Mouse (Mus musculus) embryonic facial prominence, embryonic 10.5 days (tissue): Measurements from ENCODE around the gene Slc4a1ap. TPM values are rescaled to one million over a fixed set of nuclear protein-coding genes. Genes with fewer than 3 reads are reported as not detected.
"Not testable (repeated sequence)": the region's sequence is repeated elsewhere in the genome, so short reads cannot be mapped to it uniquely, and the experiment has no call there.

Source experiments
- DNase-seq: peaks from one replicate; pipeline ENCODE4 v3.0.0-alpha.2; 2017; ENCODE audit warnings: low spot score
- H3K27ac ChIP-seq: fragments of 300-500 bp; sonication (generic); replicated peaks from 2 replicates; pipeline ENCODE4 v1.5.1; 2016; ENCODE audit warnings: mild to moderate bottlenecking
- H3K27me3 ChIP-seq: fragments of 300-500 bp; sonication (generic); replicated peaks from 2 replicates; pipeline ENCODE4 v1.6.1; 2016; ENCODE audit warnings: low read depth, mild to moderate bottlenecking; ENCODE audit not compliant: poor library complexity, severe bottlenecking
- H3K36me3 ChIP-seq: fragments of 300-500 bp; sonication (generic); replicated peaks from 2 replicates; pipeline ENCODE4 v1.6.1; 2016; ENCODE audit warnings: mild to moderate bottlenecking, moderate library complexity
- H3K4me1 ChIP-seq: fragments of 300-500 bp; sonication (generic); 2 replicates; pipeline ENCODE4 v1.6.1; 2016
- H3K4me3 ChIP-seq: fragments of 300-500 bp; sonication (generic); 2 replicates; pipeline ENCODE4 v1.5.1; 2016; ENCODE audit warnings: mild to moderate bottlenecking, moderate library complexity
- H3K9me3 ChIP-seq: fragments of 300-500 bp; sonication (generic); 2 replicates; pipeline ENCODE4 v1.6.1; 2016; ENCODE audit warnings: mild to moderate bottlenecking
- WGBS: fragments of 180-500 bp; shearing (Covaris S2); methylation state at CpG from one replicate; pipeline ENCODE4 v1.1.7; 2016; 5-methylcytosine and 5-hydroxymethylcytosine counted together
- polyA plus RNA-seq: library from polyadenylated mRNA; unstranded; fragments of >200 nt; fragmentation: Nextera tagmentation; extraction: Ambion mirVana; gene quantifications from 2 replicates; pipeline ENCODE4 v1.2.1, GENCODE M21; 2016

The Slc4a1ap gene
- 32.2 and 33.1 TPM in 2 replicates for polyA plus RNA-seq

- Histone ChIP-seq H3K4me1 (peaks cover 20% of the 10 kb centered on the region), H3K4me3 (peak within 1 kb of the TSS; percentile 99), H3K36me3 (peaks cover 46% of the 10 kb centered on the region), H3K27ac (peak within 1 kb of the TSS; percentile 93), H3K27me3 (no peaks in the 10 kb centered on the region), H3K9me3 (no peaks in the 10 kb centered on the region)
- DNase-seq: peak; percentile 79
- WGBS: under 1% methylated on average over 28 of the region's 28 CpGs
These were observed at the start of gene Slc4a1ap for GRCm38 (mm10) chr5:31526354-31527116. Gene Slc4a1ap, plus strand, starts transcription at chr5:31526995.

DNA sequence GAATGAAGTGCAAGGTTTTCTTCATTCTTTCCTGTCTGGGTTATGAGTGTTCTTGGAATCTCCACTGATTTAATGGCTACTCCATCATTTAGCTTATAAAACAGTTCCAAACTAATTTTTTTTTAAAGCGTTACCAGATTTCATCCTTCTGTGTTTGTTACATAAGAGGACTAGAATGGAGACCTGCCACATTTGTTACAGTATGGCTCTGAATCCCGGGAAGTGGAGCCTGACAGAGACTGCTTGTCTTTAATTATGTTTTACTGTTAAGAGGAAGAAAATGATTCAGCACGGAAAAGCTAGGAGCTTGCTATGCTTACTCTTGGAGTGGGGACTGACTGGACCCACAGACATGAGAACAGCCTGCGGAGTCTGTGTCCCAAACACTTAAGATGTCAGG, 46.3 kb upstream of the Slc4a1ap start:
- Histone ChIP-seq H3K9me3 (no peaks in the 10 kb centered on the region), H3K4me1 (no peaks in the 10 kb centered on the region), H3K27me3 (no peaks in the 10 kb centered on the region), H3K27ac (no peak overlapping the region), H3K36me3 (peaks cover 93% of the 10 kb centered on the region), H3K4me3 (no peak overlapping the region)
- 90% methylated on average over 4 of the region's 4 CpGs for WGBS
- DNase-seq: no peak

DNA sequence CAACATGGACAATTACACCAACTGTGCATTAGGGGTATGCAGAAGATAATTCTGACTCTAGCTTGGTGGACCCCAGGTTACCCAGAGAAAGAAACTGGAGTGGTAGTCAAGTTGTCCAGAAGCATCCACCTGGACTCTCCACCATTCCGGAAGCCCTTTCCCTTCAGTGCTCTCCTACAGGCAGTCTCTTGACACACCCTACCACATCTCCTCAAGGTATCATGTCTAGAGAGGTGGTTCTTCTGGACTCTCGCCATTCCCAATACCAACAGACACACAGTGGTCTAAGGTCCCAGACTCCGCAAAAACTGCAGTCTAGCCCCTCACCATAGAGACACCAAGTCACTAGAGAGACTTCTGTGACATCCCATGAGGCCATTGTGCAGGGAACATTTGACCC, 41.4 kb upstream of the Slc4a1ap start, which contains the start of gene 4930548H24Rik:
4930548H24Rik (plus strand) TSS at position 301 of the 400 bp plus-strand sequence.
- 95% methylated on average over 3 of the region's 3 CpGs for WGBS
- Histone ChIP-seq H3K4me1 (no peaks in the 10 kb centered on the region), H3K36me3 (peaks cover 47% of the 10 kb centered on the region), H3K27me3 (no peaks in the 10 kb centered on the region), H3K4me3 (no peak within 1 kb of the TSS), H3K9me3 (no peaks in the 10 kb centered on the region), H3K27ac (no peak within 1 kb of the TSS)
- no peak for DNase-seq

DNA sequence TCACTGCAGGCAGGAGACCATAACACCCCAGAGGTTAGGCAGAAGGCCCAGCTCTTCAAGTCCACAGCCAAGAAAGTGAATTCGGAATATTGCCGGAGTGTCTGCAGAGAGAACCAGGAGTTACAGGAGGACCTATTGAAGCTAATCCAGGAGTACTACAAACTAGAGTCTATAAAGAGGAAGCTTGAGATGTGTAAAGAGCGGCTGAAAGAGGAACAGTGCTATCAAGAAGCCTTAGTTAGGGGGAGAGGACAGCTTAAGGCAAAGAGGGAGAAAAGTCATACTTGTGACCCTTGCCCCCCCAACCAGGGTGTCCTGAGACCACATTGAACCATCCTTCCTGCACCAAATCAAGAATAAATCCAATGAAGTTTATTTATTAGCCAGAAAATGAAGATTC, 38.9 kb upstream of the Slc4a1ap start:
- Histone ChIP-seq H3K4me1 (no peaks in the 10 kb centered on the region), H3K27ac (no peak overlapping the region), H3K36me3 (peaks cover 23% of the 10 kb centered on the region), H3K27me3 (no peaks in the 10 kb centered on the region), H3K9me3 (0 out of 2 replicates have a peak, but pooled peaks cover 3% of the 10 kb centered on the region), H3K4me3 (no peak overlapping the region)
- DNase-seq: no peak
- 96% methylated on average over 3 of the region's 3 CpGs for WGBS

DNA sequence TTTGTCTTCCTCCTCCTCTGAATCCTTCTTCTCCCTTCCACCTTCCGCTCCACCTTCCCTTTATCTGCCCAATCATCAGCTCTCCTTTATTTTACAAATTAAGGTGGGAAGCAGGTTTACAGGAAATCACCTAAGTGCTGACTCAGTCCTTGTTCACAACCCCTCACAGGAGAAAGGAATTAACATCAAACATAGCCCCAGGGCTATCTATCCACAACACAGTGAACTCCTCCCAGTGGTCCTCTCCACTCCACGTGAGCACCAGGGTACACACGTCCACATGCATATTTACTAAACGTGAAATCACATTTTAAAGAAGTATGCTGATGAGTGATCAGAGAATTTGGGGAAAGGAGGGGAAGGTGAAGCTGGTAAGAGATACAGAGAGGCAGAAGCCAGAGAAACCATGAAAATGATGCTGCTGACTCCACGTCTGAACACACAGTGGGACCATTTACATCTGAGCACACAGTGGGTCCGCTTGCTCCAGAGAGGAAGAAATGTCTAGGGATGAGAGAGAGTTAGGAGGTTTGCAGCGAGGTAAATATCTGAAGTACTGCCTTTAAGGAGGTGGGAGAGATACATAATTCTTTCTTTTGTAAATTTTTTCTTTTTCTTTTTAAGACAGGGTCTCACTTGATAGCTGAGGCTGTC, 37.6 kb upstream of the Slc4a1ap start:
- Histone ChIP-seq H3K27ac (no peak overlapping the region), H3K4me3 (no peak overlapping the region), H3K36me3 (peaks cover 15% of the 10 kb centered on the region), H3K9me3 (0 out of 2 replicates have a peak, but pooled peaks cover 3% of the 10 kb centered on the region), H3K4me1 (no peaks in the 10 kb centered on the region), H3K27me3 (no peaks in the 10 kb centered on the region)
- WGBS: 70% methylated on average over 7 of the region's 7 CpGs
- DNase-seq: no peak

GRCm38 (mm10) chr5:31492031-31492430, 34.8 kb upstream of the Slc4a1ap start:
- Histone ChIP-seq H3K27me3 (no peaks in the 10 kb centered on the region), H3K9me3 (0 out of 2 replicates have a peak, but pooled peaks cover 3% of the 10 kb centered on the region), H3K36me3 (peaks cover 12% of the 10 kb centered on the region), H3K27ac (no peak overlapping the region), H3K4me1 (peaks cover 9% of the 10 kb centered on the region), H3K4me3 (no peak overlapping the region)
- no peak for DNase-seq
- 63% methylated on average over 1 of the region's 1 CpGs for WGBS

DNA sequence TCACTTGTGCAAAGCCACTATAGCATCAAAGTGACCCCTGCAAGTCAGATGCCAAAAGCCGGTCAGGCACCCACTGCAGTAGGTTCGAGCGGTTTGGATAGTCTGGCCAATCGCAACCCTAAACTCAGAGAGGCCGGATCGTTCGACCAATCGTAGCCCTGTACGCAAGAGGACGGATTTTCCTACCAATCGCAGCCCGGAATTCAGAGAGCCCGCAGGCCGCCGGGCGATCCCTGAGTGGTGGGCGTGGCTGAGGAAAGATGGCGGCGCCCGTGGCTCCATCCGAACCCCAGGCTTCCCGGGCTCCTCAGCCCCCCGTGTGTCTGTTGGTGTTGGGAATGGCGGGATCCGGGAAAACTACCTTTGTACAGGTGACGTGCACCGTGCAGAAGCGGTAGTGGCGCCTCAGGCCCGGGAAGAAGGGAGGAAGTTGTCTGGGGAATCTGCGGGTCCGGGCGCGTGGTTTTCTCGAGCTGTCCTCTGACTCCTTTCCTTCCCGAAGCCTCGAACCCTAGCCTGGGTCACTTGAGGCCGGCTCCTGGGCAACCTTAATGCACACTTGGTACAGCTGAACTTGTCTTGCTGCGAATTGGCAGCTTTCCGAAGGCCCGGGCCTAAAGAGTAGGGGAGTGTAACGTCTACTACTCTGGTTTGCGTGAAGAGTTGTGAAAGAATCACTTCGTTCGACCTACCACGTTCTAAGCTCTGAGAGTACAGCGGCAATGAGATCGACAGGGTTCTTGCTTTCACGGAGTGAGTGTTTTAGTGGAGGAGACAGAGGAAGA, 32.1 kb upstream of the Slc4a1ap start, which contains the start of gene Gpn1:
Gpn1 (plus strand) TSS at position 229 of the 785 bp plus-strand sequence.
- Histone ChIP-seq H3K36me3 (peaks cover 38% of the 10 kb centered on the region), H3K27me3 (no peaks in the 10 kb centered on the region), H3K4me1 (peaks cover 9% of the 10 kb centered on the region), H3K9me3 (0 out of 2 replicates have a peak, but pooled peaks cover 3% of the 10 kb centered on the region), H3K4me3 (peak within 1 kb of the TSS; percentile 78), H3K27ac (peak within 1 kb of the TSS; percentile 83)
- peak; percentile 93 for DNase-seq
- WGBS: under 1% methylated on average over 49 of the region's 49 CpGs

DNA sequence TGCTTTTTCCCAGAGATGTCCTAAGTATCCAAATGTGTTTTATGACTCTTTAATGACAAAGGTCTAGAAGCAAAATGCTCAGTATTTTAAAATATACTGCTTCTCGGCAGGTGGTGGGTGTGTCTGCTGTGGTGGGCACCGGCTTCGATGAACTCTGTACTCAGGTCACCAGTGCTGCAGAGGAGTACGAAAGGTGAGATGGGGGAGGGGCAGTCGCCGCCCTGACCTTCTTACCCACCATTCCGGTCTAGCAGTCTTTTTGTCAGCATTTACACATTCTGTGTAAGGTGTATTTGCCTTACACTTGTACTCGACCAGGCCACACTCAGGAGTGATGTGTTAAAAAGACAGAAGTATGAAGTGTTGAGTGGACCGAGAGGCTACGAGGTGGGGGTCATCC, 22.0 kb upstream of the Slc4a1ap start:
- Histone ChIP-seq H3K4me3 (no peak overlapping the region), H3K36me3 (peaks cover 99% of the 10 kb centered on the region), H3K27me3 (no peaks in the 10 kb centered on the region), H3K9me3 (no peaks in the 10 kb centered on the region), H3K27ac (no peak overlapping the region), H3K4me1 (no peaks in the 10 kb centered on the region)
- DNase-seq: no peak
- WGBS: 93% methylated on average over 10 of the region's 10 CpGs

- Histone ChIP-seq H3K4me1 (no peaks in the 10 kb centered on the region), H3K36me3 (peaks cover 99% of the 10 kb centered on the region), H3K27ac (no peak overlapping the region), H3K27me3 (no peaks in the 10 kb centered on the region), H3K9me3 (no peaks in the 10 kb centered on the region), H3K4me3 (no peak overlapping the region)
- no peak for DNase-seq
- WGBS: 83% methylated on average over 1 of the region's 1 CpGs
These were observed 14.3 kb upstream of the Slc4a1ap start for GRCm38 (mm10) chr5:31512481-31512880.

GRCm38 (mm10) chr5:31520556-31520955, 6.2 kb upstream of the Slc4a1ap start:
- H3K27me3 ChIP-seq: no peaks in the 10 kb centered on the region
- WGBS: 94% methylated on average over 6 of the region's 6 CpGs
- no peak overlapping the region for H3K27ac ChIP-seq
- no peaks in the 10 kb centered on the region for H3K9me3 ChIP-seq
- H3K4me3 ChIP-seq: no peak overlapping the region
- peaks cover 2% of the 10 kb centered on the region for H3K4me1 ChIP-seq
- no peak for DNase-seq
- peaks cover 71% of the 10 kb centered on the region for H3K36me3 ChIP-seq

DNA sequence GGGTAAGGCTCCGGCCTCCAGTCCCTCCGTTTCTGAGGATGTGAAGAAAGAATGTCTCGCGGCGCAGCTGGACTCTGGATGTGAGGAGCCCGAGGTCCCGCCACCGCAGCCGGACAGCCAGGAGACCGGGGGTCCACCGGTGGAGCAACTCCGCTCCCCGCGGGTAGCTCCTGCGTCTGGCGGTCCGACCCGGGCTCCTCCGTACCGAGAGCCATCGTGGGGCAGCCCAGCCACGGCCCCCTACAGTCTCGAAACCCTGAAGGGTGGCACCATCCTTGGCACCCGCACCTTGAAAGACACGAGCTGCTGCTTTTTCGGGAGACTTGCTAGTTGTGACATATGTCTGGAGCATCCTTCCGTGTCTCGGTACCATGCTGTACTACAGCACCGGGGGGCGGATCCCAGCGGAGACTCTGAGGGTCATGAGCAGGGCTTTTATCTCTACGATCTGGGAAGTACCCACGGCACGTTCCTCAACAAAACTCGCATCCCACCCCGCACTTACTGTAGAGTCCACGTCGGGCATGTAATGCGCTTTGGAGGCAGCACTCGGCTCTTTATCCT, 404 bp downstream of the Slc4a1ap start:
- peak overlapping the region; percentile 93 for H3K27ac ChIP-seq
- H3K27me3 ChIP-seq: no peaks in the 10 kb centered on the region
- WGBS: 4% methylated on average over 40 of the region's 40 CpGs
- H3K4me3 ChIP-seq: peak overlapping the region; percentile 99
- peaks cover 46% of the 10 kb centered on the region for H3K36me3 ChIP-seq
- no peak for DNase-seq
- no peaks in the 10 kb centered on the region for H3K9me3 ChIP-seq
- H3K4me1 ChIP-seq: peaks cover 20% of the 10 kb centered on the region

GRCm38 (mm10) chr5:31527707-31528106, 912 bp downstream of the Slc4a1ap start, which contains the start of gene Supt7l:
Gene Supt7l, minus strand, starts transcription at chr5:31527807.
- H3K9me3 ChIP-seq, DNase-seq, H3K27me3 ChIP-seq: not testable (repeated sequence)
- H3K27ac ChIP-seq: peak within 1 kb of the TSS; percentile 93
- H3K4me1 ChIP-seq: peaks cover 20% of the 10 kb centered on the region
- peak within 1 kb of the TSS; percentile 99 for H3K4me3 ChIP-seq
- peaks cover 46% of the 10 kb centered on the region for H3K36me3 ChIP-seq
- WGBS: 82% methylated on average over 11 of the region's 11 CpGs
